Mouse (Mus musculus) limb, embryonic 15.5 days (tissue): Measurements from ENCODE around the gene Sh3gl1. TPM values are rescaled to one million over a fixed set of nuclear protein-coding genes. Genes with fewer than 3 reads are reported as not detected.

Source experiments
- ATAC-seq: fragments of 200-750 bp; cut with Nextera tagmentation; 2 replicates; pipeline ENCODE4 v1.8.0; 2017; ENCODE audit warnings: low read depth, moderate TSS enrichment; ENCODE audit not compliant: insufficient number of reproducible peaks, low FRiP score, low TSS enrichment
- H3K27ac ChIP-seq: fragments of 300-500 bp; sonication (generic); 2 replicates; pipeline ENCODE4 v1.5.1; 2015; ENCODE audit warnings: moderate library complexity, mild to moderate bottlenecking, inconsistent platforms
- H3K27me3 ChIP-seq: fragments of 300-500 bp; sonication (generic); 2 replicates; pipeline ENCODE4 v1.6.1; 2015; ENCODE audit warnings: inconsistent platforms
- H3K36me3 ChIP-seq: fragments of 300-500 bp; sonication (generic); 2 replicates; pipeline ENCODE4 v1.6.1; 2015; ENCODE audit warnings: inconsistent platforms
- H3K4me1 ChIP-seq: fragments of 300-500 bp; sonication (generic); 2 replicates; pipeline ENCODE4 v1.6.1; 2015; ENCODE audit warnings: inconsistent platforms
- H3K4me2 ChIP-seq: fragments of 300-500 bp; sonication (generic); 2 replicates; pipeline ENCODE4 v1.6.1; 2015; ENCODE audit warnings: mild to moderate bottlenecking, inconsistent platforms
- H3K4me3 ChIP-seq: fragments of 300-500 bp; sonication (generic); 2 replicates; pipeline ENCODE4 v1.5.1; 2015; ENCODE audit warnings: mild to moderate bottlenecking, inconsistent platforms
- H3K9ac ChIP-seq: fragments of 300-500 bp; sonication (generic); 2 replicates; pipeline ENCODE4 v1.6.1; 2015; ENCODE audit warnings: inconsistent platforms
- H3K9me3 ChIP-seq: fragments of 300-500 bp; sonication (generic); 2 replicates; pipeline ENCODE4 v1.6.1; 2016; ENCODE audit warnings: inconsistent platforms
- WGBS: fragments of 180-500 bp; shearing (Covaris S2); methylation state at CpG from one replicate; pipeline ENCODE4 v1.1.7; 2015; 5-methylcytosine and 5-hydroxymethylcytosine counted together
- polyA plus RNA-seq: library from polyadenylated mRNA; unstranded; fragments of >200 nt; fragmentation: Nextera tagmentation; extraction: Ambion mirVana; gene quantifications from 2 replicates; pipeline ENCODE4 v1.2.1, GENCODE M21; 2015

Gene Sh3gl1
- polyA plus RNA-seq, 1 experiment from 2014 or later: 210 TPM

- ATAC-seq: no peak
- H3K36me3 ChIP-seq: peaks cover 28% of the 10 kb centered on the region
- WGBS: 9% methylated on average over 55 of the region's 55 CpGs
Measured at GRCm38 (mm10) chr17:55969966-55970891, 66.2 kb downstream of the Sh3gl1 start, which contains the start of gene Shd. TSS of gene Shd (plus strand) at chr17:55970467.

GRCm38 (mm10) chr17:55969560-55969959, 66.9 kb downstream of the Sh3gl1 start:
- H3K4me3 ChIP-seq: peak overlapping the region; percentile 53
- H3K4me2 ChIP-seq: peak overlapping the region; percentile 88
- H3K36me3 ChIP-seq: peaks cover 35% of the 10 kb centered on the region
- WGBS: 36% methylated on average over 14 of the region's 14 CpGs
- H3K9ac ChIP-seq: peak overlapping the region; percentile 61; the same call in 1 of the 2 replicates
- H3K9me3 ChIP-seq: no peaks in the 10 kb centered on the region
- peaks cover 21% of the 10 kb centered on the region for H3K4me1 ChIP-seq
- H3K27me3 ChIP-seq: peaks cover 12% of the 10 kb centered on the region; the same call in 1 of the 2 replicates
- ATAC-seq: no peak
- no peak overlapping the region for H3K27ac ChIP-seq

More at GRCm38 (mm10) chr17:55969966-55970891, 66.2 kb downstream of the Sh3gl1 start, which contains the start of gene Shd:
- Histone ChIP-seq H3K4me2 (peak within 1 kb of the TSS; percentile 88), H3K27ac (no peak within 1 kb of the TSS), H3K9ac (peak within 1 kb of the TSS; percentile 61), H3K27me3 (peaks cover 12% of the 10 kb centered on the region; the same call in 1 of the 2 replicates), H3K9me3 (no peaks in the 10 kb centered on the region), H3K4me1 (peaks cover 21% of the 10 kb centered on the region), H3K4me3 (peak within 1 kb of the TSS; percentile 53)

GRCm38 (mm10) chr17:55968210-55968609, 68.2 kb downstream of the Sh3gl1 start:
- Histone ChIP-seq H3K4me1 (peaks cover 22% of the 10 kb centered on the region), H3K36me3 (peaks cover 44% of the 10 kb centered on the region), H3K27me3 (peaks cover 12% of the 10 kb centered on the region; the same call in 1 of the 2 replicates), H3K4me3 (no peak overlapping the region), H3K27ac (no peak overlapping the region), H3K9me3 (no peaks in the 10 kb centered on the region), H3K4me2 (no peak overlapping the region), H3K9ac (no peak overlapping the region)
- no peak for ATAC-seq
- 61% methylated on average over 7 of the region's 7 CpGs for WGBS

GRCm38 (mm10) chr17:55967186-55967585, 69.2 kb downstream of the Sh3gl1 start:
- Histone ChIP-seq H3K9ac (no peak overlapping the region), H3K27ac (no peak overlapping the region), H3K4me3 (no peak overlapping the region), H3K9me3 (no peaks in the 10 kb centered on the region), H3K27me3 (peaks cover 12% of the 10 kb centered on the region; the same call in 1 of the 2 replicates), H3K36me3 (peaks cover 47% of the 10 kb centered on the region), H3K4me2 (no peak overlapping the region), H3K4me1 (peaks cover 25% of the 10 kb centered on the region)
- ATAC-seq: no peak
- 91% methylated on average over 4 of the region's 4 CpGs for WGBS

Other genes starting within 250 kb of the Sh3gl1 start
- gene Zfp119a, start 157.7 kb downstream of the Sh3gl1 start, polyA plus RNA-seq: 10.0 TPM in 2 replicates
- 13.5 and 14.4 TPM in 2 replicates for gene Zfp959, start 144.5 kb downstream of the Sh3gl1 start, polyA plus RNA-seq
- gene Zfp119b, start 87.1 kb downstream of the Sh3gl1 start, polyA plus RNA-seq: 6.9 and 9.1 TPM in 2 replicates
- 3.3 and 3.8 TPM in 2 replicates for gene Ebi3, start 84.0 kb downstream of the Sh3gl1 start, polyA plus RNA-seq
- 21.7 and 22.1 TPM in 2 replicates for gene Yju2, start 77.5 kb downstream of the Sh3gl1 start, polyA plus RNA-seq
- gene Shd, start 66.2 kb downstream of the Sh3gl1 start, polyA plus RNA-seq: 19.9 and 21.4 TPM in 2 replicates
- gene Fsd1, start 50.1 kb downstream of the Sh3gl1 start, polyA plus RNA-seq: 12.6 and 18.3 TPM in 2 replicates
- gene Stap2, start 31.1 kb downstream of the Sh3gl1 start, polyA plus RNA-seq: 26.0 and 28.2 TPM in 2 replicates
- gene Mpnd, start 30.9 kb downstream of the Sh3gl1 start, polyA plus RNA-seq: 71.2 and 82.9 TPM in 2 replicates
- gene Chaf1a, start 3.8 kb upstream of the Sh3gl1 start, polyA plus RNA-seq: 19.1 and 21.4 TPM in 2 replicates
- 42.1 and 45.6 TPM in 2 replicates for gene Ubxn6, start 38.4 kb upstream of the Sh3gl1 start, polyA plus RNA-seq
- 103 and 106 TPM in 2 replicates for gene Hdgfl2, start 43.0 kb upstream of the Sh3gl1 start, polyA plus RNA-seq
- 0.03 and 0.11 TPM in 2 replicates for gene Plin4, start 73.2 kb upstream of the Sh3gl1 start, polyA plus RNA-seq
- gene Plin5, start 81.0 kb upstream of the Sh3gl1 start, polyA plus RNA-seq: 0.12 and 0.60 TPM in 2 replicates
- 0.55 and 1.7 TPM in 2 replicates for gene Lrg1, start 85.4 kb upstream of the Sh3gl1 start, polyA plus RNA-seq
- 2.3 and 3.3 TPM in 2 replicates for gene Sema6b, start 103.7 kb upstream of the Sh3gl1 start, polyA plus RNA-seq
- 11.3 and 13.1 TPM in 2 replicates for gene Tnfaip8l1, start 125.8 kb upstream of the Sh3gl1 start, polyA plus RNA-seq
- 108 and 119 TPM in 2 replicates for gene Mydgf, start 147.3 kb upstream of the Sh3gl1 start, polyA plus RNA-seq
- gene Dpp9, start 182.3 kb upstream of the Sh3gl1 start, polyA plus RNA-seq: 33.6 and 34.6 TPM in 2 replicates
- 14.9 and 19.7 TPM in 2 replicates for gene Fem1a, start 220.2 kb upstream of the Sh3gl1 start, polyA plus RNA-seq
- 7.1 and 8.6 TPM in 2 replicates for gene Ticam1, start 240.2 kb upstream of the Sh3gl1 start, polyA plus RNA-seq